Mouse (Mus musculus): ENCODE results near the gene Prkar1a.

GRCm38 (mm10) chr11:109707442-109707841 is 58.2 kb downstream of the Prkar1a start:
- no peak for TF ChIP-seq GATA1 (IDR thresholded peaks at IDR 0.05; ENCODE audit: borderline replicate concordance, low read length)
- no peak for TF ChIP-seq FLI1 (IDR thresholded peaks at IDR 0.05; ENCODE audit: low read length)

All from megakaryocyte, embryonic 14.5 days (primary cell).